Mouse (Mus musculus): ENCODE data around the gene Arntl2. TPM values are rescaled to one million over a fixed set of nuclear protein-coding genes. Genes with fewer than 3 reads are reported as not detected.

The Arntl2 gene
- total and polyA plus RNA-seq, 3 experiments = not detected

GRCm38 (mm10) chr6:146838863-146839262 lies 43.0 kb downstream of the Arntl2 start:
- DNase-seq (ENCODE audit: extremely low read depth) = no peak
- H3K79me2 ChIP-seq (replicated peaks; ENCODE audit: control insufficient read depth, extremely low read depth, insufficient read depth, poor library complexity, severe bottlenecking) = no peaks in the 10 kb centered on the region
- H3K27ac ChIP-seq (ENCODE audit: insufficient read depth, low read depth) = no peak overlapping the region
- no peaks in the 10 kb centered on the region for H3K4me1 ChIP-seq (ENCODE audit: control insufficient read depth in 1 of 2, insufficient read depth in 2 of 2)
- H3K9ac ChIP-seq (ENCODE audit: insufficient read depth, low read depth) = no peak overlapping the region
- H3K36me3 ChIP-seq (replicated peaks in 1 of 2; ENCODE audit: control insufficient read depth in 1 of 2, insufficient read depth in 1 of 2, low read length in 1 of 2) = no peaks in the 10 kb centered on the region
- H3K27me3 ChIP-seq (replicated peaks) = no peaks in the 10 kb centered on the region
- in situ Hi-C loops (cut with MboI; ENCODE audit: low pct_ligation_motif_present, low pct_unique_long_range_greater_than_20kb, low sequenced_read_pairs) = loop anchor here (10.0 kb wide), 2 partner anchors 126 to 156 kb away; no protein-coding TSS in a partner anchor
- no peak for TF ChIP-seq CTCF (conservative IDR thresholded peaks at IDR 0.05 in 1 of 2, IDR thresholded peaks at IDR 0.05 in 1 of 2; ENCODE audit: low read depth in 2 of 2, low read length in 2 of 2)
- TF ChIP-seq MXI1 (IDR thresholded peaks at IDR 0.05; ENCODE audit: low read depth, low read length) = no peak
- no peak for TF ChIP-seq ZMIZ1 (IDR thresholded peaks at IDR 0.05; ENCODE audit: low read depth, low read length)
- TF ChIP-seq TBP (conservative IDR thresholded peaks at IDR 0.05; ENCODE audit: low read depth, low read length) = no peak
- TF ChIP-seq USF1 (IDR thresholded peaks at IDR 0.05; ENCODE audit: low read depth, low read length) = no peak
- TF ChIP-seq SIN3A (IDR thresholded peaks at IDR 0.05; ENCODE audit: low read length) = no peak
- no peak for TF ChIP-seq CHD1 (IDR thresholded peaks at IDR 0.05; ENCODE audit: low read depth, low read length)
- TF ChIP-seq MAFK (IDR thresholded peaks at IDR 0.05; ENCODE audit: insufficient replicate concordance, low read length) = no peak
- TF ChIP-seq NELFE (IDR thresholded peaks at IDR 0.05; ENCODE audit: low read depth, low read length) = no peak
- no peak for TF ChIP-seq IRF4 (IDR thresholded peaks at IDR 0.05; ENCODE audit: low read depth, low read length)
- TF ChIP-seq HCFC1 (IDR thresholded peaks at IDR 0.05; ENCODE audit: low read depth, low read length) = no peak
- no peak for TF ChIP-seq RCOR1 (conservative IDR thresholded peaks at IDR 0.05; ENCODE audit: low read depth, low read length)
- TF ChIP-seq POLR2AphosphoS2 (IDR thresholded peaks at IDR 0.05; ENCODE audit: low read depth, low read length) = no peak
- TF ChIP-seq MYC (IDR thresholded peaks at IDR 0.05; ENCODE audit: low read depth, low read length) = no peak
- no peak for TF ChIP-seq ETS1 (conservative IDR thresholded peaks at IDR 0.05; ENCODE audit: low read depth, low read length)
- no peak for TF ChIP-seq UBTF (IDR thresholded peaks at IDR 0.05; ENCODE audit: low read depth, low read length)
- no peak for TF ChIP-seq EP300 (IDR thresholded peaks at IDR 0.05; ENCODE audit: low read length)
- TF ChIP-seq CHD2 (IDR thresholded peaks at IDR 0.05; ENCODE audit: low read length) = no peak
- TF ChIP-seq BHLHE40 (IDR thresholded peaks at IDR 0.05; ENCODE audit: low read depth, low read length) = no peak
- TF ChIP-seq JUND (conservative IDR thresholded peaks at IDR 0.05; ENCODE audit: low read depth, low read length) = no peak
- H3K9me3 ChIP-seq (replicated peaks; ENCODE audit: low read length) = no peaks in the 10 kb centered on the region
- H3K4me2 ChIP-seq (ENCODE audit: insufficient read depth, low read depth, poor library complexity, severe bottlenecking) = no peak overlapping the region
- dilution Hi-C loops (cut with MboI; ENCODE audit: extremely low pct_ligation_motif_present, extremely low pct_unique_long_range_greater_than_20kb, low sequenced_read_pairs) = no loop called here
- H3K4me3 ChIP-seq (replicated peaks in 1 of 3; ENCODE audit: low read depth in 2 of 3, low read length in 2 of 3, poor library complexity in 1 of 3) = no peak overlapping the region

- Histone ChIP-seq H3K4me3 (replicated peaks in 1 of 3; ENCODE audit: low read depth in 2 of 3, low read length in 2 of 3, poor library complexity in 1 of 3) (no peak overlapping the region), H3K79me2 (replicated peaks; ENCODE audit: control insufficient read depth, extremely low read depth, insufficient read depth, poor library complexity, severe bottlenecking) (no peaks in the 10 kb centered on the region), H3K36me3 (replicated peaks in 1 of 2; ENCODE audit: control insufficient read depth in 1 of 2, insufficient read depth in 1 of 2, low read length in 1 of 2) (no peaks in the 10 kb centered on the region), H3K4me1 (ENCODE audit: control insufficient read depth in 1 of 2, insufficient read depth in 2 of 2) (peaks cover 2 to 17% of the 10 kb centered on the region in 2 experiments; a peak in 2 of 4 replicates), H3K27me3 (replicated peaks) (no peaks in the 10 kb centered on the region), H3K27ac (ENCODE audit: insufficient read depth, low read depth) (no peak overlapping the region), H3K9me3 (replicated peaks; ENCODE audit: low read length) (no peaks in the 10 kb centered on the region), H3K4me2 (ENCODE audit: insufficient read depth, low read depth, poor library complexity, severe bottlenecking) (no peak overlapping the region), H3K9ac (ENCODE audit: insufficient read depth, low read depth) (no peak overlapping the region)
- dilution Hi-C loops (cut with MboI; ENCODE audit: extremely low pct_ligation_motif_present, extremely low pct_unique_long_range_greater_than_20kb, low sequenced_read_pairs) = no loop called here
- no peak for DNase-seq (ENCODE audit: extremely low read depth)
- no peak for TF ChIP-seq E2F4 (IDR thresholded peaks at IDR 0.05; ENCODE audit: insufficient replicate concordance, low read depth, low read length)
- no peak for TF ChIP-seq SIN3A (IDR thresholded peaks at IDR 0.05; ENCODE audit: low read length)
- no peak for TF ChIP-seq RAD21 (IDR thresholded peaks at IDR 0.05; ENCODE audit: low read depth, low read length)
- TF ChIP-seq RCOR1 (conservative IDR thresholded peaks at IDR 0.05; ENCODE audit: low read depth, low read length) = no peak
- no peak for TF ChIP-seq ZMIZ1 (IDR thresholded peaks at IDR 0.05; ENCODE audit: low read depth, low read length)
- TF ChIP-seq ZNF384 (IDR thresholded peaks at IDR 0.05; ENCODE audit: low read depth, low read length) = no peak
- no peak for TF ChIP-seq NELFE (IDR thresholded peaks at IDR 0.05; ENCODE audit: low read depth, low read length)
- no peak for TF ChIP-seq KAT2A (IDR thresholded peaks at IDR 0.05; ENCODE audit: insufficient replicate concordance, low read length)
- TF ChIP-seq NRF1 (IDR thresholded peaks at IDR 0.05; ENCODE audit: low read depth, low read length) = no peak
- in situ Hi-C loops (cut with MboI; ENCODE audit: low pct_ligation_motif_present, low pct_unique_long_range_greater_than_20kb, low sequenced_read_pairs) = no loop called here
These were observed 49.0 kb downstream of the Arntl2 start for GRCm38 (mm10) chr6:146844867-146845266.

Data from CH12.LX (cell line).